Mouse (Mus musculus) c-Kit-positive CD71-positive TER-119-positive erythroid progenitor cells, embryonic 14.5 days (primary cell): ENCODE measurements around the gene Dirc2.
A peak's percentile ranks its signal among the peaks of the same experiment; 100 is the strongest.

Experiments
- DNase-seq: peaks from one replicate; pipeline ENCODE4 v3.0.0-alpha.2; 2013; ENCODE audit warnings: low spot score

Gene Dirc2

DNA sequence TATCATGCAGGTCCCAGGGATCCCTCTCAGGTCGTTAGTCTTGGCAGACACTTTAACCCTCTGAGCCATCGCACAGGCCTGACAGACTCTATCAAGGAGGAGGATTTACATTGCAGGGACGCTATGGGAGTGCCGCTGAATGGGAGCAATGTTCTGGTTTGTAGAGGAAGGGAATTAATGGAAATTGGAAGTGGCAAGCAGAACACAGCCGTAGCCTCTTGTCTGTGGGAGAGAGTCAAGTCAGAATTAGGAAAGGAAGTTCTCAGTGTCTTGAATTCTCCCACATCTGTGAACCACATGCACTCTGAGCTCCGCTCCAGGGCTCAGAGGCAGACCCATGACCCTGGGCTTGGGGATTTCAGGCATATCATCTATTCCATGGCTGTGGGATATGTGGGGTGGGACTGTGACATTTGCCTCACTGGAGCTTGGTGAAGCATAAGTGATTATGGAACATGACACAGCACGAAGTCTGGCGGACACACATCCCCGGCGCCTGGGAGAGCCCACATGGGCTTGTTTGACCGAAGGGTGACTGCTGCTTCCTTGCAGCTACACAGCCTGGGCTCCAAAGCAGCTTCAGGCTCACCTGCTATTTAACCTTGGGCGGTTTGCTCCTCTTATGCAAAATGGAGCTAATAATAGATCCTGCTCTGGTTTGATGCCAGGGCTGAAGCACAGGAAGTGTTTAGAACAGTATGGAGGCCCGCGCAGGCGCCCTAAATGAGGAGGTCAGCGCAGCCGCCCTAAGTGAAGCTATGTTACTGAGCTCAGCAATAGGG lies 87.6 kb downstream of the Dirc2 start:
- DNase-seq = no peak

DNA sequence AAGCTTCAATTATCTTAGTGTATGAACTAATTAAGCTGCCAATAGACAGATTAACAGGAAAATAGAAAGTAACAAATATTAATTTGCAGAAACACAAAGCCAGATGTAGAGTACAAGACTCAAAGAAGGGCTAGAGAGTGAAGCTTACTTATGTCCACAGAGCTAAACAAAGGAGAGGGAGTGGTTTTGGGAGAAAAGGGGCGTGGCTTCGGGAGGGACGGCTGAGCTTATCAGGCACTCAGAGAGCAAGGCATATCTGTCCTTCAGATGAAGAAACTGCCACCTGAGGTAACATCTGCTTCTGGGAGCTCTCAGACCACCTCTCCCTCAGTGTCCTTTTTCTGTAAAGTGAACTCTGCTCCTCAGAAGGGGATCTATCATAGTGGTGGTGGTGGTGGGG lies 90.7 kb downstream of the Dirc2 start:
- peak; percentile 39 for DNase-seq

GRCm38 (mm10) chr16:35677511-35678113 lies 91.5 kb downstream of the Dirc2 start:
- no peak for DNase-seq

GRCm38 (mm10) chr16:35664847-35665246 lies 104.3 kb downstream of the Dirc2 start:
- no peak for DNase-seq

- no peak for DNase-seq
These were observed 105.2 kb downstream of the Dirc2 start for GRCm38 (mm10) chr16:35663831-35664414.

GRCm38 (mm10) chr16:35660222-35660621 lies 108.9 kb downstream of the Dirc2 start:
- no peak for DNase-seq

DNA sequence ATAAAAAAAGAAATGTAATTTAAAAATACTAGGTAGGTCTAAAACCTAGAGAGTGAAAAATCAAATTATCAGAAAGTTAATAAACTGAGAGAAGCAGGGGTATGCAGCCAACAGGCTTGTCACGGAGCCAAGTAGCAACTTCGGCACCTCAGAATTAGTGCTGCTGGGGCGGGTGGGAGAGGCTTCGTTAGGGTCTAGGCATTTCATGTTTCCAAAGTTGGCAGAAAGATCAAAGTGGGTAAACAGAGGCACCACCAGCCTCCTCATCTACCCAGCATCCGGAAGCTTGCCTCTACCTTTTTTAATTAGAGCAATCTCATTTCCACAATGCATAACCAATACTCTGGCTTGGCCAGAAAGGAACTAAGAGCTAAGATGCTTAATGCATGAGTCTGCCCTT lies 115.2 kb downstream of the Dirc2 start:
- DNase-seq = no peak

DNA sequence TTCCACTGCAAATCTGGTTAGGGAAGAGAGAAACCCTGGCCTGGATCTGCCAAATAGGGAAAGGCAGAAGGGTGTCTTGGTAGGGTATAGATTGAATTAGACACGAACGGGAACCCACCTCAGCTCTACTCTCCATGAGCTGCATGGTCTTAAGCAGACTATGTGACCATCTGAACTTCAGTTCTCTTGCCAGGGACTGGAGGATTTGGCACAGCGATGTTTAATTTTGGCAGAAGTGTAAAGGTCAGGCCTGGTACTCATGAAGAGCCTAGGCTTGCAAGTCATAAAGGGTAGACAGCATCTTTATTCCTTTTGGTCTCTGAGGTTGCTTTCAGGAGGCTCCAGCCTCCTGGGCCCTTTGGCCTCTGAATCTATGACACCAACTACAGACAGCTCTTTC lies 116.5 kb downstream of the Dirc2 start:
- DNase-seq = no peak

GRCm38 (mm10) chr16:35652206-35652605 lies 117.0 kb downstream of the Dirc2 start:
- DNase-seq = no peak

- DNase-seq = no peak
These were observed 120.3 kb downstream of the Dirc2 start for GRCm38 (mm10) chr16:35648862-35649261.
